Mouse (Mus musculus) brain, embryonic 14.5 days (tissue): Measurements from ENCODE around the gene Elmod2.
A peak's percentile ranks its signal among the peaks of the same experiment; 100 is the strongest.

Experiments used
- CTCF ChIP-seq: fragments of 200-500 bp; IDR thresholded peaks from 2 replicates; pipeline ENCODE4 v1.5.1; 2012; ENCODE audit warnings: inconsistent platforms, mild to moderate bottlenecking, moderate library complexity, borderline replicate concordance; ENCODE audit not compliant: insufficient read depth, insufficient read length; ENCODE audit errors: extremely low read depth
- POLR2A ChIP-seq: fragments of 200-500 bp; IDR thresholded peaks from 2 replicates; pipeline ENCODE4 v1.6.1; 2012; ENCODE audit warnings: mild to moderate bottlenecking, inconsistent platforms, borderline replicate concordance; ENCODE audit not compliant: poor library complexity, insufficient read depth, insufficient read length, severe bottlenecking; ENCODE audit errors: extremely low read depth

DNA sequence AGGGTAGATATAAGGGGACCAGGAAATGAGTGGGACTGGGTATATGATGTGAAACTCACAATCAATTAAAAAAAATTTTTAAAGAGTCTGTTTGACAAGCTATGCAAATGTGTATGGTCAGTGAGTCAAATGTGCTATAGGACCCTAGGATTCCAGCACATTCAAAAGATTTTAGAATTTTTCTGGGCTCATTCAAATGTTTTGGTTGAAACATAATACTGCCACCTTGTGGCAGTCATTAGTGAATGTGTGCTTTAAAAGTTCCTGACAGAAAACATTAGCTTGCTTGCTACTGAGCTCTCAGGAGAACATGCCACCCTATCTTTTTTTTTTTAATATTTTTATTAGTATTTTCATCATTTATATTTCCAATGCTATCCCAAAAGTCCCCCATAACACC lies 10.4 kb upstream of the Elmod2 start:
- peak; percentile 33; the same call in 1 of the 2 replicates for TF ChIP-seq CTCF
- TF ChIP-seq POLR2A: no peak
